Comparison of ENCODE assay signal across 23 mouse cellular contexts in genomic region chr2:167704409-167704808, GRCm38 (mm10). TPM values are rescaled to one million over a fixed set of nuclear protein-coding genes. Genes with fewer than 3 reads are reported as not detected.
"Had no signal": no experiment of that assay in that cellular context is flagged by ENCODE, and none has a peak within 500 bp of the region (broad histone marks: within the 10 kb centered on the region; RNA-seq: fewer than 3 reads in every experiment).

No protein-coding gene starts in this region.

- ATAC-seq: forebrain, embryonic 16.5 days; inflammation-experienced regulatory T-cells, adult 6 months; intestine, embryonic 15.5 days; liver, postnatal 0 days had no signal

- H3K9ac ChIP-seq: heart, embryonic 12.5 days; hindbrain, embryonic 13.5 days; hindbrain, embryonic 15.5 days; intestine, embryonic 15.5 days; limb, embryonic 12.5 days; liver, embryonic 13.5 days; liver, embryonic 15.5 days; liver, postnatal 0 days had no signal

- H3K4me2 ChIP-seq: heart, embryonic 12.5 days; hindbrain, embryonic 13.5 days; hindbrain, embryonic 15.5 days; intestine, embryonic 15.5 days; limb, embryonic 12.5 days; liver, embryonic 11.5 days; liver, embryonic 13.5 days; liver, embryonic 15.5 days had no signal

- DNase-seq: gastrocnemius, adult 2 months; gastrocnemius, postnatal 10 days; gastrocnemius, postnatal 25 days; heart, adult 2 months; heart, postnatal 10 days; heart, postnatal 4 days; liver; liver, embryonic 13.5 days; liver, postnatal 0 days had no signal

- H3K4me3 ChIP-seq: gastrocnemius, adult 2 months; heart, adult 2 months; heart, embryonic 12.5 days; hindbrain, embryonic 13.5 days; hindbrain, embryonic 15.5 days; intestine, embryonic 15.5 days; layer of hippocampus, adult 2 months; left cerebral cortex, adult 2 months; limb, embryonic 10.5 days; limb, embryonic 12.5 days; liver, embryonic 13.5 days; liver, embryonic 15.5 days had no signal

- H3K4me1 ChIP-seq: hindbrain, embryonic 13.5 days; hindbrain, embryonic 15.5 days; liver, embryonic 13.5 days had no signal

- H3K27ac ChIP-seq: gastrocnemius, adult 2 months; heart, adult 2 months; hindbrain, embryonic 13.5 days; hindbrain, embryonic 15.5 days; intestine, embryonic 15.5 days; kidney, postnatal 0 days; layer of hippocampus, adult 2 months; left cerebral cortex, adult 2 months; limb, embryonic 10.5 days; limb, embryonic 12.5 days; liver, embryonic 13.5 days; liver, embryonic 15.5 days had no signal

- H3K36me3 ChIP-seq: heart, embryonic 12.5 days; hindbrain, embryonic 13.5 days; hindbrain, embryonic 15.5 days; intestine, embryonic 15.5 days; limb, embryonic 10.5 days; limb, embryonic 12.5 days; liver, embryonic 13.5 days; liver, embryonic 15.5 days had no signal

- H3K9me3 ChIP-seq: heart, embryonic 12.5 days; hindbrain, embryonic 13.5 days; hindbrain, embryonic 15.5 days; intestine, embryonic 15.5 days; limb, embryonic 10.5 days; limb, embryonic 12.5 days; liver, embryonic 13.5 days; liver, embryonic 15.5 days had no signal

- H3K27me3 ChIP-seq: hindbrain, embryonic 15.5 days; intestine, embryonic 15.5 days; limb, embryonic 12.5 days; liver, embryonic 13.5 days; liver, embryonic 15.5 days had no signal

RNA-seq across cellular contexts. Expression of gene Gm20431, which starts 43.1 kb away (rescaled TPM):
- polyA plus RNA-seq: frontal cortex, adult 2 months; inflammation-experienced regulatory T-cells, adult 6 months; liver, embryonic 13.5 days had no signal
